ENCODE assay signal across 8 mouse cellular contexts in the genomic region with DNA sequence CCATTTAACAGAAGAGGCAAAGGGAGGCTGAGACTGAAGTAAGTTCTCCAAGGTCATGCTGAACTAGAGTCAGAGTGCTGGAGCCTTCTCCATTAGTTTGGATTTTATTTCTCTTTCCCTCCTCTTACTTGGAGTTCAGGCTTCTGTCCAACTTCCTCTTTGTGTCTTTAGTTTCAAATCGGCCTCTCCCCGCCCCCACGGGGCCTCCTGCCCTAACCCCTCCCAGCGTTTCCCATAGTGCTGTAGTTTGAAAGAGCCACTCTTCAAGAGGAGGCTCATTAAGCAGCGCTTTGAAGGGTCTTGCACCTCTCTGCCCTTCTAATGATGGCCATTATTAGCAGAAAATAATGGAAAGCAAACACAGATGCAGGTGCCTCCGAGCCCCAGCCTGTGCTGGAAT. TPM values are rescaled to one million over a fixed set of nuclear protein-coding genes. Genes with fewer than 3 reads are reported as not detected.
DNase-seq lines count a peak whose midpoint lies in the region; ATAC-seq lines count a peak whose summit lies in the region.

No protein-coding gene starts in this region.

- 0 out of 2 replicates have a peak overlapping the region, but pooled peaks have one; percentile 2 for H3K27ac ChIP-seq in intestine, embryonic 15.5 days
- no peak overlapping the region for H3K27ac ChIP-seq in liver, embryonic 16.5 days (ENCODE audit: low read length)
- H3K27ac ChIP-seq in stomach, embryonic 15.5 days, result peak overlapping the region; percentile 46; the same call in 1 of the 2 replicates

- no peak overlapping the region for H3K9ac ChIP-seq in intestine, embryonic 15.5 days
- H3K9ac ChIP-seq in liver, embryonic 16.5 days (ENCODE audit: low read depth, low read length), result no peak overlapping the region
- H3K9ac ChIP-seq in stomach, embryonic 15.5 days, result no peak overlapping the region

- ATAC-seq in intestine, embryonic 15.5 days, result no peak; the same call in 1 of the 2 replicates
- ATAC-seq in liver, embryonic 16.5 days (ENCODE audit: low read depth), result no peak
- 0 out of 2 replicates have a peak, but pooled peaks have one; percentile 24 for ATAC-seq in stomach, embryonic 15.5 days (ENCODE audit: insufficient read depth, low FRiP score, low read depth)

- H3K4me1 ChIP-seq in intestine, embryonic 15.5 days (replicated peaks), result peaks cover 5% of the 10 kb centered on the region
- H3K4me1 ChIP-seq in liver, embryonic 16.5 days (ENCODE audit: control insufficient read depth, low read depth, low read length), result peaks cover 24% of the 10 kb centered on the region
- peaks cover 20% of the 10 kb centered on the region for H3K4me1 ChIP-seq in stomach, embryonic 15.5 days

- no peaks in the 10 kb centered on the region for H3K27me3 ChIP-seq in intestine, embryonic 15.5 days (replicated peaks)
- H3K27me3 ChIP-seq in liver, embryonic 16.5 days (ENCODE audit: control insufficient read depth, insufficient read depth, low read depth, low read length), result no peaks in the 10 kb centered on the region
- no peaks in the 10 kb centered on the region for H3K27me3 ChIP-seq in stomach, embryonic 15.5 days (replicated peaks)

- DNase-seq in adrenal gland, postnatal 14 days, result peak; percentile 50
- DNase-seq in adrenal gland, adult 18-20 months (ENCODE audit: low spot score in 2 of 2), result no peak
- DNase-seq in urinary bladder, postnatal 14 days (ENCODE audit: low spot score), result peak; percentile 50
- DNase-seq in urinary bladder, postnatal 25 days (ENCODE audit: low spot score), result no peak
- no peak for DNase-seq in urinary bladder, adult 2 months (ENCODE audit: low spot score)

- H3K36me3 ChIP-seq in intestine, embryonic 15.5 days, result no peaks in the 10 kb centered on the region
- H3K36me3 ChIP-seq in liver, embryonic 16.5 days (ENCODE audit: control insufficient read depth, insufficient read depth), result peaks cover 33% of the 10 kb centered on the region
- H3K36me3 ChIP-seq in stomach, embryonic 15.5 days, result no peaks in the 10 kb centered on the region

- H3K9me3 ChIP-seq in intestine, embryonic 15.5 days, result no peaks in the 10 kb centered on the region
- no peaks in the 10 kb centered on the region for H3K9me3 ChIP-seq in liver, embryonic 16.5 days (replicated peaks; ENCODE audit: control insufficient read depth, low read length)
- H3K9me3 ChIP-seq in stomach, embryonic 15.5 days, result no peaks in the 10 kb centered on the region

- no peak overlapping the region for H3K4me3 ChIP-seq in intestine, embryonic 15.5 days (replicated peaks)
- H3K4me3 ChIP-seq in liver, embryonic 16.5 days (ENCODE audit: low read depth, low read length), result no peak overlapping the region
- H3K4me3 ChIP-seq in stomach, embryonic 15.5 days (replicated peaks), result no peak overlapping the region

- 41% methylated on average over 6 of the region's 6 CpGs for WGBS in intestine, embryonic 15.5 days
- WGBS in liver, embryonic 16.5 days (ENCODE audit: insufficient replicate concordance), result 23% methylated on average over 6 of the region's 6 CpGs
- 22% methylated on average over 6 of the region's 6 CpGs for WGBS in stomach, embryonic 15.5 days

- peak overlapping the region; percentile 4; the same call in 1 of the 2 replicates for H3K4me2 ChIP-seq in intestine, embryonic 15.5 days (replicated peaks)
- H3K4me2 ChIP-seq in liver, embryonic 16.5 days (ENCODE audit: low read depth, low read length), result 0 out of 2 replicates have a peak overlapping the region, but pooled peaks have one; percentile 21
- peak overlapping the region; percentile 30; the same call in 1 of the 2 replicates for H3K4me2 ChIP-seq in stomach, embryonic 15.5 days

RNA-seq across cellular contexts. Expression of gene Tacr2, which starts 59.2 kb away (rescaled TPM):
- 10.1 and 15.3 TPM in 2 replicates for total RNA-seq in adrenal gland, postnatal 14 days (2021)
- total RNA-seq in adrenal gland, adult 18-20 months (2021), result 10 to 100 TPM; 13.0 to 50.3 TPM
- polyA plus RNA-seq in intestine, embryonic 15.5 days (2015; fragmentation: Nextera tagmentation; extraction: Ambion mirVana), result 0.44 and 0.72 TPM in 2 replicates
- polyA plus RNA-seq in liver, embryonic 16.5 days (2015; fragmentation: Nextera tagmentation; extraction: Ambion mirVana), result 0.07 TPM in 1 of 2 replicates, not detected in the other
- 0.62 and 0.64 TPM in 2 replicates for polyA plus RNA-seq in stomach, embryonic 15.5 days (2015; fragmentation: Nextera tagmentation; extraction: Ambion mirVana)
- 4.2 and 10.7 TPM in 2 replicates for polyA plus RNA-seq in urinary bladder, adult 2 months (2012; rRNA removed)

Comparison
In these comparisons a context has a peak if more than half of its experiments do, and no peak if none do; other contexts are left out.
1. DNase-seq: peak in adrenal gland, postnatal 14 days (single experiment) and urinary bladder, postnatal 14 days (single experiment); none in adrenal gland, adult 18-20 months (0 of 2), urinary bladder, postnatal 25 days (single experiment) and urinary bladder, adult 2 months (single experiment).
2. Peak in every context shown above with its lines, with median percentiles within 50 percentile points of each other: H3K4me2 ChIP-seq.